Mouse (Mus musculus) liver, adult (tissue): ENCODE measurements around the gene Nr2f6.

ENCODE experiments used
- GATA4 ChIP-seq: IDR thresholded peaks from 2 replicates; pipeline ENCODE4 v1.6.1; 2014; ENCODE audit warnings: mild to moderate bottlenecking, low read length; ENCODE audit not compliant: insufficient replicate concordance

The Nr2f6 gene

GRCm38 (mm10) chr8:71396639-71397305 is 15.0 kb upstream of the Nr2f6 start, which contains the start of gene Babam1:
Gene Babam1, plus strand, starts transcription at chr8:71396861.
- 0 out of 2 replicates have a peak, but pooled peaks have one; percentile 35 for TF ChIP-seq GATA4

- peak; percentile 88; the same call in 1 of the 2 replicates for TF ChIP-seq GATA4
These were observed 13.9 kb upstream of the Nr2f6 start, which contains the start of gene Ushbp1 for GRCm38 (mm10) chr8:71395629-71396028. Gene Ushbp1, minus strand, starts transcription at chr8:71395802.

GRCm38 (mm10) chr8:71395071-71395470 is 13.3 kb upstream of the Nr2f6 start:
- TF ChIP-seq GATA4, result no peak

GRCm38 (mm10) chr8:71394481-71394880 is 12.7 kb upstream of the Nr2f6 start:
- TF ChIP-seq GATA4, result no peak

GRCm38 (mm10) chr8:71392871-71393270 is 11.1 kb upstream of the Nr2f6 start:
- TF ChIP-seq GATA4, result no peak

GRCm38 (mm10) chr8:71392391-71392790 is 10.6 kb upstream of the Nr2f6 start:
- TF ChIP-seq GATA4, result no peak

- TF ChIP-seq GATA4, result no peak
These were observed 9.9 kb upstream of the Nr2f6 start for GRCm38 (mm10) chr8:71391696-71392095.

- TF ChIP-seq GATA4, result peak; percentile 49; the same call in 1 of the 2 replicates
These were observed 6.5 kb upstream of the Nr2f6 start for GRCm38 (mm10) chr8:71388267-71388666.

- no peak for TF ChIP-seq GATA4
These were observed 3.6 kb upstream of the Nr2f6 start for GRCm38 (mm10) chr8:71385212-71385835.

GRCm38 (mm10) chr8:71383860-71384259 is 2.1 kb upstream of the Nr2f6 start:
- no peak for TF ChIP-seq GATA4

- TF ChIP-seq GATA4, result no peak
These were observed 1.6 kb upstream of the Nr2f6 start for GRCm38 (mm10) chr8:71383396-71383795.

GRCm38 (mm10) chr8:71381971-71382961 is 506 bp upstream of the Nr2f6 start:
- no peak for TF ChIP-seq GATA4

GRCm38 (mm10) chr8:71380178-71381171 is 1.3 kb downstream of the Nr2f6 start:
- no peak for TF ChIP-seq GATA4

- no peak for TF ChIP-seq GATA4
These were observed 2.2 kb downstream of the Nr2f6 start for GRCm38 (mm10) chr8:71379512-71380075.
